Mouse (Mus musculus) midbrain, embryonic 16.5 days (tissue): ENCODE data around the gene Rnf43. TPM values are rescaled to one million over a fixed set of nuclear protein-coding genes. Genes with fewer than 3 reads are reported as not detected.

Experiments used
- ATAC-seq: fragments of 200-750 bp; cut with Nextera tagmentation; 2 replicates; pipeline ENCODE4 v1.8.0; 2017; ENCODE audit warnings: moderate TSS enrichment
- H3K27ac ChIP-seq: fragments of 300-500 bp; sonication (generic); 2 replicates; pipeline ENCODE4 v1.5.1; 2014; ENCODE audit warnings: mild to moderate bottlenecking, low read length, mixed read lengths
- H3K27me3 ChIP-seq: fragments of 300-500 bp; sonication (generic); 2 replicates; pipeline ENCODE4 v1.6.1; 2014; ENCODE audit warnings: low read depth, low read length, mixed read lengths; ENCODE audit not compliant: control insufficient read depth, insufficient read depth
- H3K36me3 ChIP-seq: fragments of 300-500 bp; sonication (generic); 2 replicates; pipeline ENCODE4 v1.6.1; 2014; ENCODE audit warnings: mild to moderate bottlenecking, low read length, moderate library complexity, mixed read lengths; ENCODE audit not compliant: control insufficient read depth, insufficient read depth
- H3K4me1 ChIP-seq: fragments of 300-500 bp; sonication (generic); 2 replicates; pipeline ENCODE4 v1.6.1; 2014; ENCODE audit warnings: mild to moderate bottlenecking, low read length, mixed read lengths; ENCODE audit not compliant: control insufficient read depth, insufficient read depth
- H3K4me2 ChIP-seq: fragments of 300-500 bp; sonication (generic); 2 replicates; pipeline ENCODE4 v1.6.1; 2014; ENCODE audit warnings: mild to moderate bottlenecking, low read length, mixed read lengths
- H3K4me3 ChIP-seq: fragments of 300-500 bp; sonication (generic); 2 replicates; pipeline ENCODE4 v1.5.1; 2014; ENCODE audit warnings: low read depth, mild to moderate bottlenecking, low read length, moderate library complexity, mixed read lengths
- H3K9ac ChIP-seq: fragments of 300-500 bp; sonication (generic); 2 replicates; pipeline ENCODE4 v1.6.1; 2014; ENCODE audit warnings: low read depth, low read length, mixed read lengths
- H3K9me3 ChIP-seq: fragments of 300-500 bp; sonication (generic); replicated peaks from 2 replicates; pipeline ENCODE4 v1.6.1; 2014; ENCODE audit warnings: mild to moderate bottlenecking, low read length, mixed read lengths; ENCODE audit not compliant: control insufficient read depth, poor library complexity, severe bottlenecking
- WGBS: fragments of 180-500 bp; shearing (Covaris S2); extraction: QIAGEN DNeasy Blood & Tissue Kit; methylation state at CpG from one replicate; pipeline ENCODE4 v1.1.7; 2014; 5-methylcytosine and 5-hydroxymethylcytosine counted together
- polyA plus RNA-seq: library from polyadenylated mRNA; unstranded; fragments of >200 nt; fragmentation: Nextera tagmentation; extraction: Ambion mirVana; gene quantifications from 2 replicates; pipeline ENCODE4 v1.2.1, GENCODE M21; 2015

Rnf43 gene
- polyA plus RNA-seq, 1 experiment from 2014 or later, result 0.68 TPM

DNA sequence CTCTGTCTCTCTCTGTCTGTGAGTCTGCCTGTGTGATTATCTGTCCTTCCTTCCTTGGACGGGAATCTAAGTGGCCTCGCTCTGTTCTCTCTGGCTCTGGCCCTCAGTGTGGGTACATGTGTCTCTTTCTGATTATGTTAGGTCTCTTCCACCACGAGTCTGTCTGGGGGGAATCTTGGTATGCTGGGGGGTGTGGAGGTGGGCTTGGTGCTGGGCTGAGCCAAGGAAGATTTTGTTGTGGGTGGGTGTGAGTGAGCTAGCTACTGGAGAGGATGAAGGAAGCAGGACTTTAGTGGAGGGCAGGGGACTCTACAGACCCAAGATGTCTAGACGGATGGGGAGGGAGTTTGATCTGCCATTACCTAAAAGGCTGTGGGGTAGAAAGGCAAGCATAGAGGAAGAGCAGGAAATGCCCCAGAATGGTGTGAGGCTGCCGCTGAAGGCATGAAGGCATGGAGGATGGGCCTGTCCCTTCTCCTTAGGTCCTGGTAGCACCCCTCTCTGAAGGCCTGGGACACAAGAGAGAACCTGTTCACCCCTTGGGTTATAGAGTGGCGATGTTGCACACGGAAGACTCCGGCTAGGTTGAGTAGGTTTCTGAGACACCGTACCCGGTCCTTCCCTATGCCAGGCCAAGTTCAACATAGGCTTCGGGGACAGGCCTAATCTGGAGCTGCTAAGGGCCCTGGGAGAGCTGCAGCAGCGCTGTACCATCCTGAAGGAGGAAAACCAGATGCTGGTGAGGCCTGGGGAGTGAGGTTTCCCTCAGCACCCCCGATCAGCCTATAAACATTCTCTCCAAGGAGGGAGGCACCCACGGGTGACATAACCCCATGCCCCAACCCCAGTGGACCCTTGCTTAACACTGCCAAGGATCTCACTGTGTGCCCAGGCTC lies 99.5 kb downstream of the Rnf43 start:
- no peak for ATAC-seq
- Histone ChIP-seq H3K9me3 (no peaks in the 10 kb centered on the region), H3K4me1 (peaks cover 31% of the 10 kb centered on the region), H3K4me2 (peak overlapping the region; percentile 90), H3K9ac (peak overlapping the region; percentile 84), H3K36me3 (peaks cover 6% of the 10 kb centered on the region; the same call in 1 of the 2 replicates), H3K27me3 (no peaks in the 10 kb centered on the region), H3K27ac (peak overlapping the region; percentile 72; the same call in 1 of the 2 replicates), H3K4me3 (peak overlapping the region; percentile 54)
- WGBS, result 69% methylated on average over 14 of the region's 14 CpGs

DNA sequence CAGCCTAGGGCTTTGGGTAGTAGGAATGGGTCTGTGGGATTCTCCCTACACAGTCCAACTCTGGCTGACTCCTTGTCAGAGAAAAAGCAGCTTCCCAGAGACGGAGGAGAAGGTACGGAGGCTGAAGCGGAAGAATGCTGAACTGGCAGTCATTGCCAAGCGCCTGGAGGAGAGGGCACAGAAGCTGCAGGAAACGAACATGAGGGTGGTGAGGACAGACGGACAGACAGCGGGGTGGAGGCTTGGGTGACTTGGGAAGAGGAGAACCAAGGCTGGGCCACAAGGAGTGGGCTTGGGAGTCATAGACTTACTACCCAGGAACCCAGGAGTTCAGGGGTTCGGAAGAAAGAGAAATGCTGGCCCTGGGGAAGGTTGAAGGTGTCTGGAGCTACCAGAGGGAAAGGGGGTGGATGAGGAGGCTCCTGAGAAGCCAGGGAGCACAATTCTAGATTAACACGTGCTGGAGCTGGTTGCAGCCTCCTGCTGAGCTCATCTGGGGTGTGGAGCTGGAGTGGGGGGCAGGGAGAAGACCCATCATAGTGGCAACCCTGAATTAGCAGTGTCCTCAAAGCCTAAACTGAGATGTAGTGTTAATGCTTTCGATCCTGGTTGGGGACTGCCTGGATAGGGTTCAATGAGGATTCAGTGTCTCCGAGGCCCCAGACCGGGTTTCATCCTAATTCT lies 100.3 kb downstream of the Rnf43 start:
- 41% methylated on average over 12 of the region's 12 CpGs for WGBS
- H3K4me1 ChIP-seq, result peaks cover 31% of the 10 kb centered on the region

DNA sequence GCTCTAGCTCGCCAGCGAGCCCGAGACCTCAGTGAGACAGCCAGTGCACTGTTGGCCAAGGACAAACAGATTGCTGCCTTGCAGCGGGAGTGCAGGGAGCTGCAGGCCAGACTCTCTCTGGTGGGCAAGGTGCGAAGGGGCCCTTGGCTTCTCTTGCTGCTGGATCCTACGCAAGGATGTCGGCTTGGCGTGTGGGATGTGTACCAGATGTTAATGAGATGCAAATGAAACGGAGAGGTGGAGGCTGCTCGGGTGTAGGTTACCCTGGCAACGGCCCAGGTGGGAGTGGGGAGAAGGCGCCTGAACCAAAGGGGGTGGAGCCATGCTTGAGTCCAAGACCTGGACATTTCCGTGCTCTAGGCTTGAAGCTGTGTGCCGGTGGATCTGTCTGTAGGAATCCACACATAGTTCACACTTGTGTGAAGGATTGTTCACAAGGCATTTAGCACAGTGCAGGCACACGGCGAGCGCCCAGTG lies 101.0 kb downstream of the Rnf43 start:
- Histone ChIP-seq H3K4me1 (peaks cover 31% of the 10 kb centered on the region), H3K9me3 (no peaks in the 10 kb centered on the region), H3K27me3 (no peaks in the 10 kb centered on the region), H3K36me3 (peaks cover 6% of the 10 kb centered on the region; the same call in 1 of the 2 replicates), H3K9ac (peak overlapping the region; percentile 84), H3K27ac (peak overlapping the region; percentile 72), H3K4me3 (peak overlapping the region; percentile 54), H3K4me2 (peak overlapping the region; percentile 90)
- under 1% methylated on average over 17 of the region's 17 CpGs for WGBS
- ATAC-seq, result peak; percentile 53

More for the DNA sequence above, 100.3 kb downstream of the Rnf43 start:
- Histone ChIP-seq H3K9ac (peak overlapping the region; percentile 84), H3K4me2 (peak overlapping the region; percentile 90), H3K9me3 (no peaks in the 10 kb centered on the region), H3K27ac (peak overlapping the region; percentile 72), H3K27me3 (no peaks in the 10 kb centered on the region), H3K4me3 (peak overlapping the region; percentile 54), H3K36me3 (peaks cover 6% of the 10 kb centered on the region; the same call in 1 of the 2 replicates)
- no peak for ATAC-seq

DNA sequence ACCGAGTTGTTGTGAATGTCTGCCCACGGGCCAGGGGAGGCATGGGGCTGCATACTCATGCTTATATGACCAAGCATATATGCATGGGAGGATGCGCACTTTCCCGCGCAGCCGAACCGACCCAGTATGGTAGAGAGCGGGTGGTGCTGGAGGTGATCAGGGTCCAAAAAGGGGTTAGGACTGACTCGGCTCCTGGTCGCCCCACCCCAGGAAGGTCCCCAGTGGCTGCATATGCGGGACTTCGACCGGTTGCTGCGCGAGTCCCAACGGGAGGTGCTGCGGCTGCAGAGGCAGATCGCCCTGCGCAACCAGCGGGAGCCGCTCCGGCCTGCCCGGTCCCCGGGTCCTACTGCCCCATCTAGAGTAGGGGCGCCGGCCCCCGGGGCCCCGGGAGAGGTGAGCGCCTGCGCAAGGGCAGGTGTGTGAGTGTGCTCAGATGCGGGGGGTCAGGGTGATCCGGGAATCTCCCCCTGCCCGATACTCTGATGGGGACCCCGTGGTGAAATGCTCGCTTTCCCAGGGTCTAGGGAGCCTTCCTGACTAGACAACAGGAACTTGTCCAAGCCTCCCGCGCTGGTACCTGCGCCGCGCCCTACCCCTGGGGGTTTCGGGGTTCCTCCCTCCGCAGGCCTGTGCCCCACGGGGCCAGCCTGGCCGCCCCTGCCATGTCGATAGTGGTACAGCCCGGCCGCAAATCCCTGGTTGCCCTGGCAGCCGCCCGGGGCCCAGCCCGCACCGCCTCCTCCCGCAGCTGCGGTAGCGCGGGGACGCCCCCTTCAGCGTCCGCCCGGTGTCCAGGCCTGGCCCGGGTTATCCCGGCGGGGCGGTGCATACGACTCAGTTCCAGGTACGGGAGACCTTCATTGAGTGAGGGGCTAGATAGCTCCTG lies 101.7 kb downstream of the Rnf43 start:
- H3K9me3 ChIP-seq, result no peaks in the 10 kb centered on the region
- H3K27ac ChIP-seq, result peak overlapping the region; percentile 72
- WGBS, result under 1% methylated on average over 64 of the region's 65 CpGs
- peaks cover 31% of the 10 kb centered on the region for H3K4me1 ChIP-seq
- ATAC-seq, result peak; percentile 52
- peak overlapping the region; percentile 84 for H3K9ac ChIP-seq
- H3K4me2 ChIP-seq, result peak overlapping the region; percentile 90
- peak overlapping the region; percentile 54 for H3K4me3 ChIP-seq
- H3K36me3 ChIP-seq, result peaks cover 10% of the 10 kb centered on the region; the same call in 1 of the 2 replicates
- H3K27me3 ChIP-seq, result no peaks in the 10 kb centered on the region

DNA sequence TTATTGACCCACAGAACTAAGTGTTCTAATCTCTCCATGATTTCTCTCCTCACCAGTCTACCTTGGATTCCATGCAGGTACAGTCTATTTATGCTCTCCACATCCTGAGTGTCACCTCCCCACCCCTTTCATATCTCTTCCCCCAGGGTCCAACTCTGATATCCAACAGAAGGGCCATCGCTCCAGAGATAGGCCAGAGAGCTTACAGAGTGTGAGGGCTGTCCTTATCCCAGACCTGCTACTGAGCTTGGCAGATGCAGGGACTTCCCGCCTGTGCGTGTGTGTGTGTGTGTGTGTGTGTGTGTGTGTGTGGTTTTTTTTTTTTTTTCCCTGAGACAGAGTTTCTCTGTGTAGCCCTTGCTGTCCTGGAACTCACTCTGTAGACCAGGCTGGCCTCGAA lies 106.2 kb downstream of the Rnf43 start:
- H3K36me3 ChIP-seq, result peaks cover 30% of the 10 kb centered on the region
- no peak for ATAC-seq

DNA sequence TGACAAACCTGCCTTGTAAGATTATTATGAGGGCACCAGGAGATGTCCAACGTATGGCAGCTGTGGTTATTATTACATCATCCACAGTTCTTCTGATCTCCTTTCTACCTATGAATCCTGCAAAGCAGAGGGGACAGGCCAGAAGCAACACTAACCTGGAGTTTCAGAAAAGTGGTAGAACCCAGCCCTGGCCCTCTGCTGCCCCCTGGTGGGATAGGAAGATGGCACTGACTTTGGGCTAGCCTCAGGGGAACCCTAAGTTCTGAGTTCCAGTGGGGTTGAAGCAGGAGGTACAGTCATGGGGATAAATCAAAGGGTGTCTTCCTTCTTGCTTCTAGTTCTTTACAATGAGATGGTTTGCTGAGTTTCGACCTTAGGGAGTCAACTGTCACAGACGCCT lies 108.5 kb downstream of the Rnf43 start:
- Histone ChIP-seq H3K4me1 (no peaks in the 10 kb centered on the region), H3K4me2 (no peak overlapping the region), H3K4me3 (no peak overlapping the region), H3K27ac (no peak overlapping the region), H3K9ac (no peak overlapping the region), H3K36me3 (peaks cover 37% of the 10 kb centered on the region), H3K27me3 (no peaks in the 10 kb centered on the region), H3K9me3 (no peaks in the 10 kb centered on the region)
- ATAC-seq, result no peak
- 56% methylated on average over 3 of the region's 3 CpGs for WGBS

More for the DNA sequence above, 106.2 kb downstream of the Rnf43 start:
- H3K4me3 ChIP-seq, result no peak overlapping the region
- H3K4me2 ChIP-seq, result no peak overlapping the region
- no peaks in the 10 kb centered on the region for H3K27me3 ChIP-seq
- H3K4me1 ChIP-seq, result peaks cover 8% of the 10 kb centered on the region
- no peak overlapping the region for H3K9ac ChIP-seq
- H3K9me3 ChIP-seq, result no peaks in the 10 kb centered on the region
- H3K27ac ChIP-seq, result no peak overlapping the region
- WGBS, result 93% methylated on average over 4 of the region's 4 CpGs

DNA sequence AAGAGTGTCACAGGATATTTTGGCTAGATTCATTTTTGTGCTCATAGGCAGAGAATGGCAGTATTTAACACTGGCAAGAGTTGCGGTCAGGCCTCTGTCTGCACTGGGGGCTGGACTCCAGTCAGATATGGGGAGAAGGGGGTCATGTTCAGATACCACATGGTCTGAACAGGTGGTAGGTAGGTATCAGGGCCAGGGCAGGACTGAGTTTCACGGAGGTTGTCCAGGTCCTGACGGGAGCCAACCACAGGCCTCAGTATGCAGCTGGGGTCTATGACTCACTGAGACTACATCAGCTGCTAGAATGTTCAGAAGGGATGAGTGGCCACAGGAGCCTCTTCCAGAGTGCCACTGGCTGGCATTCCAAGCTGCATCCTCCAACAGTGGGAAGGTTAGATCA lies 109.8 kb downstream of the Rnf43 start:
- Histone ChIP-seq H3K4me3 (no peak overlapping the region), H3K4me2 (no peak overlapping the region), H3K9me3 (no peaks in the 10 kb centered on the region), H3K36me3 (peaks cover 40% of the 10 kb centered on the region), H3K27ac (no peak overlapping the region), H3K4me1 (no peaks in the 10 kb centered on the region), H3K9ac (no peak overlapping the region), H3K27me3 (no peaks in the 10 kb centered on the region)
- ATAC-seq, result no peak
- 93% methylated on average over 3 of the region's 3 CpGs for WGBS

DNA sequence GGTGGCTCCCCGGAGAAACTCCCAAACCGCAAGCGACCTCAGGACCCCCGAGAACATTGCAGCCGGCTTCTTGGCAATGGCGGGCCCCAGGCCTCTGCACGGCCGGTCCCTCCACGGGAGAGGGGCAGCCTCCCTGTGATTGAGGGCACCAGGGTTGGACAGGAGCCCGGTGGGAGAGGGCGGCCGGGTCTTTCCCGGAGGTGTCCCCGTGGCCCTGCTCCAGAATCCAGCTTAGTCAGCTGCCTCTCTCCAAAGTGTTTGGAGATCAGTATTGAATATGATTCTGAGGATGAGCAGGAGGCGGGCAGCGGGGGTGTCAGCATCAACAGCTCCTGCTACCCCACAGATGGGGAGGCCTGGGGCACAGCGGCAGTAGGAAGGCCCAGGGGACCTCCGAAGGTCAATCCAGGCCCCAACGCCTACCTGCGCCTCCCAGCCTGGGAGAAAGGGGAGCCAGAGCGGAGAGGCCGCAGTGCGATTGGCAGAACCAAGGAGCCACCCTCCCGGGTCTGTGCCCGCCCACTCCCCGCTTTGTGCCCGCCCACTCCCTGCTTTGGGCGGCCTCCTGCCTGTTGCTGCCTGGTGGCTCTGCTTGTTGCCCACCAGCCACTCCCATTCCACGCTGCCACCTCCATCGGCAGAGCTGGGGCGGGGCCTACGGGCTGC lies 115.7 kb downstream of the Rnf43 start:
- Histone ChIP-seq H3K9ac (peak overlapping the region; percentile 57), H3K9me3 (no peaks in the 10 kb centered on the region), H3K4me1 (no peaks in the 10 kb centered on the region; the same call in 1 of the 2 replicates), H3K4me2 (peak overlapping the region; percentile 47), H3K27ac (no peak overlapping the region), H3K4me3 (peak overlapping the region; percentile 21), H3K27me3 (no peaks in the 10 kb centered on the region), H3K36me3 (peaks cover 38% of the 10 kb centered on the region)
- WGBS, result 11% methylated on average over 31 of the region's 32 CpGs
- ATAC-seq, result peak; percentile 47
